ENCODE assay signal across 11 mouse cellular contexts in genomic region chr16:48190399-48190798, GRCm38 (mm10).
DNase-seq lines count a peak whose midpoint lies in the region; ATAC-seq lines count a peak whose summit lies in the region.
"Had no signal": no experiment of that assay in that cellular context is flagged by ENCODE, and none has a peak within 500 bp of the region (broad histone marks: within the 10 kb centered on the region; RNA-seq: fewer than 3 reads in every experiment).

No protein-coding gene starts in this region.

- WGBS in forebrain, embryonic 12.5 days = 86% methylated on average over 12 of the region's 12 CpGs
- WGBS in forebrain, embryonic 13.5 days = 85% methylated on average over 12 of the region's 12 CpGs
- 77% methylated on average over 12 of the region's 12 CpGs for WGBS in neural tube, embryonic 14.5 days
- WGBS in neural tube, embryonic 15.5 days = 83% methylated on average over 12 of the region's 12 CpGs

- no peaks in the 10 kb centered on the region for H3K36me3 ChIP-seq in forebrain, embryonic 12.5 days (replicated peaks)
- no peaks in the 10 kb centered on the region for H3K36me3 ChIP-seq in forebrain, embryonic 13.5 days (ENCODE audit: poor library complexity, severe bottlenecking)
- no peaks in the 10 kb centered on the region for H3K36me3 ChIP-seq in neural tube, embryonic 14.5 days (ENCODE audit: control insufficient read depth, insufficient read depth, low read length)
- no peaks in the 10 kb centered on the region for H3K36me3 ChIP-seq in neural tube, embryonic 15.5 days
- H3K36me3 ChIP-seq: limb, embryonic 13.5 days had no signal

- H3K9ac ChIP-seq in forebrain, embryonic 12.5 days = no peak overlapping the region
- no peak overlapping the region for H3K9ac ChIP-seq in forebrain, embryonic 13.5 days
- no peak overlapping the region for H3K9ac ChIP-seq in neural tube, embryonic 14.5 days (replicated peaks; ENCODE audit: low read depth, low read length)
- no peak overlapping the region for H3K9ac ChIP-seq in neural tube, embryonic 15.5 days (replicated peaks)
- H3K9ac ChIP-seq: limb, embryonic 13.5 days had no signal

- no peaks in the 10 kb centered on the region for H3K4me1 ChIP-seq in forebrain, embryonic 12.5 days
- no peaks in the 10 kb centered on the region for H3K4me1 ChIP-seq in forebrain, embryonic 13.5 days
- H3K4me1 ChIP-seq in neural tube, embryonic 14.5 days (ENCODE audit: control insufficient read depth, insufficient read depth, low read length) = no peaks in the 10 kb centered on the region
- H3K4me1 ChIP-seq in neural tube, embryonic 15.5 days = no peaks in the 10 kb centered on the region
- H3K4me1 ChIP-seq: limb, embryonic 13.5 days had no signal

- ATAC-seq in forebrain, embryonic 12.5 days (ENCODE audit: low FRiP score) = peak; percentile 41; the same call in 1 of the 2 replicates
- no peak for ATAC-seq in forebrain, embryonic 13.5 days
- ATAC-seq in neural tube, embryonic 14.5 days (ENCODE audit: low read depth) = 0 out of 2 replicates have a peak, but pooled peaks have one; percentile 49
- no peak for ATAC-seq in neural tube, embryonic 15.5 days (ENCODE audit: low FRiP score)

- no peak overlapping the region for H3K4me3 ChIP-seq in forebrain, embryonic 12.5 days (replicated peaks)
- no peak overlapping the region for H3K4me3 ChIP-seq in forebrain, embryonic 13.5 days
- H3K4me3 ChIP-seq in neural tube, embryonic 14.5 days (ENCODE audit: low read depth, low read length) = no peak overlapping the region
- H3K4me3 ChIP-seq in neural tube, embryonic 15.5 days (replicated peaks) = no peak overlapping the region
- H3K4me3 ChIP-seq: limb, embryonic 13.5 days had no signal

- DNase-seq in kidney, postnatal 14 days = peak; percentile 13
- no peak for DNase-seq in thymus, postnatal 4 days
- no peak for DNase-seq in right cerebral cortex, postnatal 14 days
- DNase-seq in left cerebral cortex, adult 9 months (ENCODE audit: low spot score in 2 of 2) = no peak
- DNase-seq: gastrocnemius, postnatal 36 days had no signal

- H3K4me2 ChIP-seq in forebrain, embryonic 12.5 days = no peak overlapping the region
- H3K4me2 ChIP-seq in forebrain, embryonic 13.5 days = no peak overlapping the region
- H3K4me2 ChIP-seq in neural tube, embryonic 14.5 days (ENCODE audit: low read depth, low read length) = no peak overlapping the region
- H3K4me2 ChIP-seq in neural tube, embryonic 15.5 days = no peak overlapping the region; the same call in 1 of the 2 replicates
- H3K4me2 ChIP-seq: limb, embryonic 13.5 days had no signal

- no peak overlapping the region for H3K27ac ChIP-seq in forebrain, embryonic 12.5 days
- no peak overlapping the region for H3K27ac ChIP-seq in forebrain, embryonic 13.5 days
- H3K27ac ChIP-seq in neural tube, embryonic 14.5 days (ENCODE audit: low read depth, low read length) = no peak overlapping the region
- H3K27ac ChIP-seq in neural tube, embryonic 15.5 days (replicated peaks) = no peak overlapping the region
- H3K27ac ChIP-seq: limb, embryonic 13.5 days; macrophage had no signal

- H3K27me3 ChIP-seq in forebrain, embryonic 12.5 days = no peaks in the 10 kb centered on the region
- H3K27me3 ChIP-seq in forebrain, embryonic 13.5 days = no peaks in the 10 kb centered on the region
- H3K27me3 ChIP-seq in neural tube, embryonic 14.5 days (ENCODE audit: control insufficient read depth, insufficient read depth, low read length) = no peaks in the 10 kb centered on the region
- no peaks in the 10 kb centered on the region for H3K27me3 ChIP-seq in neural tube, embryonic 15.5 days (replicated peaks)
- H3K27me3 ChIP-seq: limb, embryonic 13.5 days had no signal

- H3K9me3 ChIP-seq in forebrain, embryonic 12.5 days = no peaks in the 10 kb centered on the region
- H3K9me3 ChIP-seq in forebrain, embryonic 13.5 days (replicated peaks) = no peaks in the 10 kb centered on the region
- H3K9me3 ChIP-seq in neural tube, embryonic 14.5 days (ENCODE audit: control insufficient read depth, low read length) = no peaks in the 10 kb centered on the region
- no peaks in the 10 kb centered on the region for H3K9me3 ChIP-seq in neural tube, embryonic 15.5 days (replicated peaks)
- H3K9me3 ChIP-seq: limb, embryonic 13.5 days had no signal

Comparison
In these comparisons a context has a peak if more than half of its experiments do, and no peak if none do; other contexts are left out.
1. ATAC-seq: peak in forebrain, embryonic 12.5 days (single experiment) and neural tube, embryonic 14.5 days (single experiment); none in forebrain, embryonic 13.5 days (single experiment) and neural tube, embryonic 15.5 days (single experiment).